Mouse (Mus musculus) thymus, postnatal 4 days (tissue): ENCODE results near the gene Gm17174.
"Not testable (repeated sequence)": the region's sequence is repeated elsewhere in the genome, so short reads cannot be mapped to it uniquely, and the experiment has no call there.

Source experiments
- DNase-seq: peaks from one replicate; pipeline ENCODE4 v3.0.0; 2021

The Gm17174 gene

GRCm38 (mm10) chr14:51592039-51592438, at the start of gene Gm17174:
Gene Gm17174, minus strand, starts transcription at chr14:51592139.
- not testable (repeated sequence) for DNase-seq

- DNase-seq = not testable (repeated sequence)
Measured at GRCm38 (mm10) chr14:51635566-51635965, 43.6 kb upstream of the Gm17174 start, which contains the start of gene Gm4181. Gene Gm4181, minus strand, starts transcription at chr14:51635666.

- DNase-seq = peak; percentile 6
Measured at GRCm38 (mm10) chr14:51632426-51632825, 40.5 kb upstream of the Gm17174 start.

DNA sequence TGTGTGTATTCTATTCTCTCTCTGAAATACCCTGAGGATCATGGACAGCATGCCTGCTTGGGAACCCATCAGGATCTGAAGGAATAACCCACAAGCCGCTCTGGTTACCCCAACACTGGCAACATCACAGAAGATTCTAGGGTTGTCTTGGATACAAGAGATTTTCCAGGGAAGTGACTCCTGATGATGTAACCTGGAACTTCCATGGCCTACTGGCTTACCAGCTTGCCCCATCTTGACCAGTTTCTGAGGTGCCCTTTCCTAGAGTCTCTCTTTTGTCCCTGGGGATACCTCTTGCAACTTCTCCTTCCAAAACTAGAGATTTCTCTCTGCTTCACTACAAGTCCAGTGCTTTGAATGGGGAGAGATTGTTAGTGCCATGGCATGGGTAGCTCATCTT, 19.3 kb upstream of the Gm17174 start, which contains the start of gene Gm17078:
TSS of gene Gm17078 (minus strand) at position 101 of the 400 bp plus-strand sequence.
- DNase-seq = no peak

GRCm38 (mm10) chr14:51573963-51574362, 18.0 kb downstream of the Gm17174 start, which contains the start of gene Gm17175:
Gene Gm17175, minus strand, starts transcription at chr14:51574063.
- not testable (repeated sequence) for DNase-seq

DNA sequence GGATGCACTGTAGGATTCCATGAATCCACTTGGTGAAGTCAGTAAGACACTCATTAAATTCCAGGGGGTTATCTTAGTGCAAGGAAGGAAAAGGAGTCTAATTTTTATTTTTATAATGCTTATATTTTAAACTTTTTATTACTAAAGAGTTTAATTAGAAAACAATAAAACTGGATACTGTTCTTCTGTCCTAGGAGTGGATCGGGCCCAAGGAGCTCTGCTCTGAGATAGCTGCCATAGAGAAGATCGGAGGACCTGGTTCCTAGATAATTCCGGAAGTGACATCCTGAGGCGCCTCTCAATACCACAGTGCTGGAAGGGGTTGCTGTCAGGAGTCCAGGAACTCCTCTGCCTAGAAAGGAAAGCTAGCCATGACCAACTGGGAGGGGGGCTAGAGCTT, 39.4 kb downstream of the Gm17174 start, which contains the start of gene Gm5622:
TSS of gene Gm5622 (plus strand) at position 301 of the 400 bp plus-strand sequence.
- DNase-seq = no peak
